Mouse (Mus musculus) lung, adult 2 months (tissue): ENCODE measurements around the gene Gm44579. TPM values are rescaled to one million over a fixed set of nuclear protein-coding genes. Genes with fewer than 3 reads are reported as not detected.

Source experiments
- DNase-seq: peaks from one replicate; pipeline ENCODE4 v3.0.0; 2022
- H3K4me1 ChIP-seq: fragments of 200-500 bp; 2 replicates; pipeline ENCODE4 v1.6.1; 2011; ENCODE audit warnings: low read length; ENCODE audit not compliant: control insufficient read depth, insufficient read depth
- H3K4me3 ChIP-seq: fragments of 200-500 bp; replicated peaks from 2 replicates; pipeline ENCODE3; 2011; ENCODE audit warnings: low read depth, mild to moderate bottlenecking, control low read depth, low read length; ENCODE audit errors: extremely low read depth
- CTCF ChIP-seq: fragments of 200-500 bp; IDR thresholded peaks from 2 replicates; pipeline ENCODE4 v1.5.1; 2011; ENCODE audit warnings: mild to moderate bottlenecking, low read length, control low read depth; ENCODE audit not compliant: insufficient read depth
- POLR2A ChIP-seq: fragments of 200-500 bp; IDR thresholded peaks from 2 replicates; pipeline ENCODE4 v1.6.1; 2011; ENCODE audit warnings: low read depth, mild to moderate bottlenecking, control low read depth, low read length, borderline replicate concordance; ENCODE audit errors: extremely low read depth
- WGBS: fragments of 180-500 bp; shearing (Covaris S2); methylation state at CpG from one replicate; pipeline ENCODE4 v1.1.7; 2018; 5-methylcytosine and 5-hydroxymethylcytosine counted together
- polyA plus RNA-seq: library from polyadenylated mRNA; depleted of rRNA; stranded (reverse); fragments of >200 nt; gene quantifications from 2 replicates; pipeline ENCODE4 v1.2.3, GENCODE M21; 2012; rRNA removed

The Gm44579 gene
- polyA plus RNA-seq, 1 experiment = not detected

DNA sequence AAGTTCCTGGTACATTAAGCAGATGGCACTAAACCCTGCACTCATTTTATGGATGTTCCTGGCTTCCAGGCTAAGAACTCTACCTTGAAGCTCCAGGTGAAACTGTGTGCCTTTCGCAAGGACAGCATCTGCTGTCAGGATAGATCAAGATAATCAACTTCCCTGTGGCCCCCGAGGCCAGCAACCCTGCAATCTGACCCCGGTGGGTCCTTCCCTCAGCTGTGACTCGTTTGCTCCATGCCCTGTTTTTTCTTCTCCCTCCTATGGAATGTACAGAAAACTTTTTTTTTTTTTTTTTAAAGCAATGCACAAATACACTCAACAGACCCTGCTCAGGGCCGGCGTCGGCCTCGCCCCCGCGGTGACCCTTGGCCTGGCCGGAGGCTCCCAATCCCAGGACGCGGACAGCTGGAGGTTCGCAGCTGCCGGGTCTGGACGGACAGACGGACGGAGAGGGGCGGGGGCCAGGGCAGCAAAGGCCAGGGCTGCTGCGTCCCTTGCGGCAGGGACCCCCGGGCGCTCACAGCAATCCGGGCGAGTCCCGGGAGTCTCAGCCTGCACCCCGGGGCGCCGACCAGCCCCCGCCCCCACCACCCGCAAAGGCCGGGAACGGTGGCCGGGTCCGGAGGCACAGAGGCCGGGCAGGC, 75.8 kb downstream of the Gm44579 start:
- DNase-seq = no peak
- 1% methylated on average over 36 of the region's 36 CpGs for WGBS
- peaks cover 8% of the 10 kb centered on the region for H3K4me1 ChIP-seq
- peak overlapping the region; percentile 76 for H3K4me3 ChIP-seq
- TF ChIP-seq POLR2A (no peak), CTCF (no peak)

DNA sequence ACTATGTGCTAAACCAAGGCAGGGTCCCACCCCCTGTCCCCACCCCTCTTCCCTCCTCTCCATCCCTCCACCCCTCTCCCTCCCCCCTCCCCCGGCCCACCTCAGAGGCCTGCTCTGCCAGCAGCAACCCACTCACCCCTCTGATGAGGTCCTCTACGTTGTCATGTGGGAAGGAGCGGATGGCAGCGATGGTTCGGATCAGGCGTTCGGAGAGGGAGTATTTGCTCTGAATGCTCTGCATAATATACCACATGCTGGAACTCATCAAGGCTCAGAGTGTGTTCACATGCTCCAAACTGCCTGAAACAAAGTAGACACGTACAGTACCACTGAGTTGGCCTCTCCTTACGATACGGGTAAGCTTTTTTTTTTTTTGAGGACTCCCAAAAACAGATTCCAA, 78.3 kb downstream of the Gm44579 start:
- TF ChIP-seq POLR2A = no peak
- WGBS = 87% methylated on average over 10 of the region's 10 CpGs
- no peak for DNase-seq
- Histone ChIP-seq H3K4me3 (no peak overlapping the region), H3K4me1 (peaks cover 8% of the 10 kb centered on the region)

DNA sequence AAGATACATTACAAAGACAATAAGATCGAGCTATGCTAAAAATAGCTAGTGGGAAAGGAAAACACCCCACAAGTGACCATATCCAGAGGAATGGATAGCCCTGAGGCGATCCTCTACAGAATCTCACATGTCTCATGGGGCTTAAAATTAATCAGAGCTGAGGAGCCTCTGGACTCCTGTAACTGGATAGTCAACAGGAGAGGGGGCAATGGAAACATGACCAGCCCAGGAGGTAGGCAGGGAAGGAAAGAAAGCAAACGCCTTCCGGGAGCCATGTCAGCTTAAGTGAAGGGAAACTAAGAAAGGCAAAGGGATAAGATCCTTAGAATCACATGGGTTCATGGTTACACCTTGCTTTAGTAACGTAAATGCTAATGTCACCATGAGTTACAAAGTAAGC, 80.0 kb downstream of the Gm44579 start:
- Histone ChIP-seq H3K4me3 (no peak overlapping the region), H3K4me1 (peaks cover 7% of the 10 kb centered on the region)
- no peak for DNase-seq
- TF ChIP-seq POLR2A (no peak), CTCF (no peak)
- 86% methylated on average over 5 of the region's 5 CpGs for WGBS

DNA sequence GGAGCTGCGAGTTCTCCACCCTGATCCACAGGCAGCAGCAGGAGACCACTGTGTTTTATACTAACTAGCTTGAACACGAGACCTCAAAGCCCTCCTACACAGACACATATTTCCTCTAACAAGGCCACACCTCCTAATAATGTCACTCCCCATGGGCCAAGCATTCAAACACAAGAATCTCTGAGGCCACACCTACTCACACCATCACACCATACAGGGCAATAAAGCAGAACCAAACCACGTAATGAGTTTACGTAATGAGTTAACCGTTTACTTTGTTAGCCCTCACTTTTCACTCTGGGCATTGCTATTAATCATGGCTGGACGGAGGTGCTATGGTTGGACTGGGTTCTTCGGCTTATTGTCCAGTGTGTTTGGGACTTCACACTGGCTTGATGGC, 81.0 kb downstream of the Gm44579 start:
- Histone ChIP-seq H3K4me1 (peaks cover 3% of the 10 kb centered on the region), H3K4me3 (no peak overlapping the region)
- no peak for DNase-seq
- 73% methylated on average over 7 of the region's 7 CpGs for WGBS
- no peak for TF ChIP-seq POLR2A
- TF ChIP-seq CTCF = no peak

DNA sequence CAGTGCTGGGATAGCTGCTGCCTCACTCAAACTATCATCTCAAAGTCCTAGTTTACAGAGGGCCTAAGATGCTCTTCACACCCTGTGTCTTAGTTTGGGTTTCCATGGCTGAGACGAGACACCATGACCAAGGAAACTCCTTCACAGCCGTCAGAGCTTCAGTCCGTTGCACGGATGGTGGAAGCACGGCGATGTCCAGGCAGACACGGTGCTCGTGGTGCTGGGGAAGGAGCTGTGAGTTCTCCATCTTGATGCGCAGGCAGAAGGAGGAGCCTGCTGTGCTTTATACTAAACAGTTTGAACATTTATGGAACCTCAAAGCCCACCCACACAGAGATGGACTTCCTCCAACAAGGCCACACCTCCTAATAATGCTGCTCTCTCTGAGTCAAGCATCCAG, 83.9 kb downstream of the Gm44579 start:
- DNase-seq = no peak
- Histone ChIP-seq H3K4me3 (no peak overlapping the region), H3K4me1 (no peaks in the 10 kb centered on the region)
- TF ChIP-seq POLR2A (no peak), CTCF (no peak)
- WGBS = 89% methylated on average over 9 of the region's 9 CpGs

Other genes with a start within 250 kb of the Gm44579 start
- gene Col2a1, start 216.3 kb downstream of the Gm44579 start, polyA plus RNA-seq = 0.14 and 0.51 TPM in 2 replicates
- 19.8 and 54.0 TPM in 2 replicates for gene Pfkm, start 128.4 kb downstream of the Gm44579 start, polyA plus RNA-seq
- 8.7 and 13.1 TPM in 2 replicates for gene Senp1, start 127.2 kb downstream of the Gm44579 start, polyA plus RNA-seq
- gene Asb8, start 55.4 kb downstream of the Gm44579 start, polyA plus RNA-seq = 32.0 and 40.0 TPM in 2 replicates
- gene Ccdc184, start 53.8 kb downstream of the Gm44579 start, polyA plus RNA-seq = 4.9 and 5.0 TPM in 2 replicates
- gene Olfr288, start 25.4 kb downstream of the Gm44579 start, polyA plus RNA-seq = not detected in 2 replicates
- gene Olfr287, start 79 bp upstream of the Gm44579 start, polyA plus RNA-seq = not detected in 2 replicates
- not detected in 2 replicates for gene Olfr286, start 13.5 kb upstream of the Gm44579 start, polyA plus RNA-seq
- gene H1fnt, start 36.3 kb upstream of the Gm44579 start, polyA plus RNA-seq = not detected in 2 replicates
- gene Zfp641, start 75.2 kb upstream of the Gm44579 start, polyA plus RNA-seq = 7.7 and 9.6 TPM in 2 replicates
- gene Olfr285, start 96.4 kb upstream of the Gm44579 start, polyA plus RNA-seq = not detected in 2 replicates
- not detected in 2 replicates for gene Olfr284, start 120.0 kb upstream of the Gm44579 start, polyA plus RNA-seq
- not detected in 2 replicates for gene Olfr283, start 160.0 kb upstream of the Gm44579 start, polyA plus RNA-seq
- not detected in 2 replicates for gene Olfr282, start 210.2 kb upstream of the Gm44579 start, polyA plus RNA-seq
- not detected in 2 replicates for gene Olfr281, start 231.6 kb upstream of the Gm44579 start, polyA plus RNA-seq
- gene OR5BS1P, start 248.9 kb upstream of the Gm44579 start, polyA plus RNA-seq = 0.03 and 0.05 TPM in 2 replicates